Mouse (Mus musculus) heart, postnatal 4 days (tissue): ENCODE results near the gene Nav3. TPM values are rescaled to one million over a fixed set of nuclear protein-coding genes. Genes with fewer than 3 reads are reported as not detected.

Experiments
- DNase-seq: peaks from one replicate; pipeline ENCODE4 v3.0.0; 2021
- total RNA-seq, 2 experiments: library from RNA; stranded (reverse); gene quantifications; 2 replicates each; pipeline ENCODE4 v1.2.3; 2021

Gene Nav3
- total RNA-seq, 2 experiments from 2014 or later, result 9.6 to 16.4 TPM

DNA sequence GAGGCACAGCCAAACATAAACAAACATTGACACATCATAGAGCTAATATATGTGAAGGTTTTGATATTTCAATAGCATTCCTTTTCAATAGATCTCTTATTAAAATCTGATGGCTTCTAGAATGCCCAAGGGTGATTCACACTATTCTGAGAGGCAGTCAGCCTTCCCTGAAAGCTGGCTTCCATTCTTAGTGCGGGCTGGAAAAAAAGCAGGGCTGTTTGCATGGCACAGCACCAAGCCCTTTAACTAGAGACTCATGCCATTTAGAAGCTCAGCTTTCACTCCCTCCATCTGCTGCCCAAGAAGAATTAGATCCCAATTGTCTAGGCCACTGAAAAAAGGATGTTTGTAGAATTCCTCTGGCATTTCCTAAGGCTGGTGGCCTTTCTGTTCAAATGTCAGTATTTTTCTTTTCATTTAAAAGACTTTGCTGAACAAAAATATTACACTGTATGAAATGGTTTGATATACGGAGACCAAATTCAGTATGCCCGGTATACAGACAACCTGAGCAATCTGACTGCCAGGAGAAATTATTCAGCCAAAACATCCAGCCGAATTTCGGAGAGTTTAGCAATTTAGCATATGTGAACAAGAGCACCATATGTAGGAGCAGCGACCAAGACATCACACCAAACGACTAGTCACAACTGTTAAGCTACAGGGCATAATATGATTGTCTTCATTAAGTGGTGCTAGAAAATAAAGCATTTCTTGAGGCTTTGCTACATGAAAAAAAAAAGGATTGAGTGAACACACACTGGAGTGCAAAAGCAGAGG, 263.8 kb downstream of the Nav3 start:
- peak; percentile 24 for DNase-seq

DNA sequence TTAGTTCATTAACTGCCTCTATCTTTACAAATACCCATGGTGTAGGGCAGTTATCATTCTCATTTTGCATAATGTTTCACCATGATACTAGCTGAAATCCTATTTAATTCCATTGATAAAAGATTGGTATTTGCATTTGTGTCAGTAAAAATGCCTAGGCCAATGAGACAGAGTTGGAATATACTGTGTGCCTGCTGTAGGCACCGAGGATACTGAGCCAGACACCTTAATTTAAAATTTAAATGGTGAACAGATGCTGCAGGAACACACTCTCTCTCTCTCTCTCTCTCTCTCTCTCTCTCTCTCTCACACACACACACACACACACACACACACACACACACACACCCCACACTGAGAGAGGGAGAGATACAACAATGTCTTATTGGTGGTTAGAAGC, 269.8 kb downstream of the Nav3 start:
- DNase-seq, result no peak

DNA sequence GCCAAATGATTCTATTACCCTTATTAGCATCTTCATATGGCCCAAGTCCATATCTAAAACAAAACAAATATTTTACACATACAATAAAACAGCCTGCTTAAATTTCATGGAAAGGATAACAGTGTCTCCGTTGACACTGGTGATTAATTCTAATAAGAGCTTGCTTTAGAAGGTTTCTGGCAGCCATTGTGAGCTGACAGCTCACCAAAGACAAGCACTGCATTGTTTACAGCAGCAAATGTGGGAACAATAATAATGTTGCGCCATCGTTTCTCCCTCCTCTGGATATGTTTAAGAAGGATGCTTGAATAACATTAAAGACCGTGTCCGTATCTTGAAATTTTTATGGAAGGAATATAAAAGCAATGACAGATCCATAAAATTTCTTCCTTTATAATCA, 280.1 kb downstream of the Nav3 start:
- no peak for DNase-seq

DNA sequence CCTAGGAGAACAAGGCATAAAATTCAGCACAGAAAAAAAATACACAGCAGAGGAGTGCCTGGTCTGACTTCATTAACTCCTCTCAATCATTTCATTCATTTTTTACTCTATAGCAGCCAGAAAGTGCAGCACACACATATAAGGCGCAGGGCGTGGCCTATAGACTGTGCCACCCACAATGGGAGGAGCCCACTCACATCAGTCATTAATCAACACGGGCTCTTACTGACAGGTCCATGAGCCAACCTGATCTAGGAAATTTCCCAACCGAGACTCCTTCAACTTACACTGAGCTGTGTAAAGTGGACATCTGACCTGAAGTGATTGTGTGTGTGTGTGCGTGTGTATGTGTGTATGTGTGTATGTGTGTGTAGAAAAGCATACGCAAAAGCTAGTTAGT, 286.6 kb downstream of the Nav3 start:
- DNase-seq, result no peak

DNA sequence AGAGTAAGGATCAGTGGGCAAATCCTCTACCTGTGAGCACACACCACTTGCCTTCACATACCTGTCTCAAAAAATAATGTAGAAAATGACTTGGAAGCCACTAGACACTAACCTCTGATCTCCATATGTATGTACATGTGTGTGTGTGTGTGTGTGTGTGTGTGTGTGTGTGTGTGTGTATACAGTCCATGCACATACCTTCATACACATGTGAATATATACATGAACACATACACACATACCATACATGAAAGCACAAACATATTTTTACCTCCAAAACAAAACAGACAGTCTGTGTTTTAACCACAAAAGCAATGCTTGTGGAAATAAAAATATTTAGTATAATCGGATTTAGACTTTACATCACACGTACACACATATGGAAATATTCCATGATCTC, 287.1 kb downstream of the Nav3 start:
- DNase-seq, result no peak

DNA sequence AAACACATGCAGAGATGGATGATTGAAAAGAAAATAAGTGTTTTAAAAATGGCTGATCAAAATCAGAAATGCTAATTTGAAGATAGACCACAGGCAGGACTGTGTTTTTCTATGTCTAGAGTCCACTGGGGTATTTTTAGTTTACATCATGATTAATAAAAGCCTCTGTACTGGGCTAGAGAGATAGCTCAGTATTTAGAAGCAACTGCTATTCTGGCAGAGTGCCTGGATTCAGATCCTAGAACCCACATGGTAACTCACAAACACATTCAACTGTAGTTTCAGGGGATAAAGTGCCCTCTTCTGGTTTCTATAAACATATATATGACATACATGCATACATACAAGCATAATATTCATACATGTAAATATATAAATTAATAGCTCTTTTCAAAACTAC, 293.4 kb downstream of the Nav3 start:
- no peak for DNase-seq

DNA sequence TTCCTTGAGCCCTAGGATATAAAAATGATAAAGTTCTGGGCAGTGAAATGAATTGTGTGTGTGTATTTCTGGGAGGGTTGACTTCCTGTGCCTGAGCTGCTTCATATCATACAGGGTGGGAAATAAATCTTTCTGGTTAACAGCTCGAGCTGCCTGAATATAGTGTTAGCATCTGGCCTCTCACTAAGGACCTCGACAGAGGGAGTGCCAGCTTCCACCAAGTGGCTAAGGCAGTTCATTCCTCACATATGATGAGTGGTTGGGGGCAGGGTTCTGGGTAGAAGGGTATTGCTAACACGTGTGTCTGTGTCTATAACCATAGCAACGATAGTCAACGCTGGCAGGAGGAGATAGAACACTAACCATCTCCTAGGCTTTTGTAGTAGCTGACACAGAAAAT, 295.1 kb downstream of the Nav3 start:
- DNase-seq, result no peak

DNA sequence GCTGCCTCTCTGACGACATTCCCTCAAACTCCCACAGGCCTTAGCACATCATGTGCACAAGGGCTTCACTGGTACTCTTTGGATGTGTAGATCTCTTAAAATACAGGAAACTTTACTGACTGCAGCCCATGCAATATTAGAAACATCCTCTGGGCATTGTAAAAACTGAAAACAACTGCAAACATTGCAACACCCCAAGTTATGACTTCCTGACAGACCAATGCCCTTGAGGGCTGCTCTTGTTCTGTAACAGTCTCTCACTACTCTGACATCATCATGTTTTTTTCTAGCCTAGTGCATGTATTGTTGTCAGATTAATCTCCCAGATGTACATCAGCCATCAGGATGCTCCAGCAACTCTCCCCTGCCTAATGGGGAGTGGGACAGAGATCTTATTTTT, 296.5 kb downstream of the Nav3 start:
- DNase-seq, result no peak

DNA sequence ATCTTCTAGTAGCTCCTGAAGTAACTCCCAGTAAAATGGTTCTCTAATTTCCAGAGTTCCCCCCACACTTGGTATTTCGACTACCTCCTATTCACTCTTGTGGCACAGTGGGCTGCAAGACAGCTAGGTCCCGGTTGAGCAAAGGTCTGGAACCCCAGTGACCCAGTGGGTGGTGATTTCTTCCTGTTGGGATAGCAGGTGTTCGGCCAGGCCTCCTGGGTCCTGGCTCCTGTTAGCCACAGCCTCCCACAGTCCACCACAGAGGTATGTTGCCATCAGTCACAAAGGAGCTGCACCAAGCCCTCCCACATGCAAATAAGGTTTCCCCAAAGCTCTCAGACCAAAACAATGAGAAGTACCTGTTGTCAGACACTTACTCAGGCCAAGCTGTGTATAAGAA, 297.9 kb downstream of the Nav3 start:
- DNase-seq, result no peak

DNA sequence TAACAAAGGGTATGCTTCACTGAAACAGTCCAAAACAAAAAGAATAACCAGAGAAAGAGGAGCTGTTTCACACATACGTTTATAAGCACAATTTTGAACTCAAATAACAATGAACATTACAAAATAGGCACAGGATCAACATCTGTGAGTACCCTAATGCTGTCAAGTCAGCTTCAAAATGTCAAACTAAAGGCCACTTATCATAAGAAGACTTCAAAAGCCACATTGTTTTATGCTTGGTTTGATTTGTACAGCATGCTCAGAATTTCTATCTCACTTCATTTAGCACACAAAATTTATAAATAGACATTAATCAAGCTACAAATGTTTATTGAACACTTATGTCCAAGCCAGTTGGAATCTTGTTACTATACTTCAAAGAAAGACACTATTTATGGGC, 299.6 kb downstream of the Nav3 start:
- no peak for DNase-seq

DNA sequence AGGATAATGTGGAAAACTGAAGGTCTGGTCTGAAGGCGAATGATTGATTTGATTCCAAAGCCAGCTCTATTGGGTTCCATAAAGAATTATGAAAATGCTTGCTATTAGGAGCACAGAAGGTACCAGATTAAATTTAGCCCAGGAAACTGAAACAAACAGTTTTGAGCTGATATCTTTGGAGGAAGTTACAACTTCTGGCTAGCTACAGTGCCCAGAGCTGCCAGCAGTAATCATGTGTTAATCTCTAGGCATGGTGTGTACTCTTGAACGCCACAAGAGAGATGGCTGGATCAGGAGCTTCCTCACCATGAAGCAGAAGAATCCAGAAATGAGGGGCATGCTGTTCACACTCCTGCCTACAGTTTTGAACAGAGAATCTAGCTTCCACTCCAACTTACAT, 300.5 kb downstream of the Nav3 start:
- DNase-seq, result no peak

DNA sequence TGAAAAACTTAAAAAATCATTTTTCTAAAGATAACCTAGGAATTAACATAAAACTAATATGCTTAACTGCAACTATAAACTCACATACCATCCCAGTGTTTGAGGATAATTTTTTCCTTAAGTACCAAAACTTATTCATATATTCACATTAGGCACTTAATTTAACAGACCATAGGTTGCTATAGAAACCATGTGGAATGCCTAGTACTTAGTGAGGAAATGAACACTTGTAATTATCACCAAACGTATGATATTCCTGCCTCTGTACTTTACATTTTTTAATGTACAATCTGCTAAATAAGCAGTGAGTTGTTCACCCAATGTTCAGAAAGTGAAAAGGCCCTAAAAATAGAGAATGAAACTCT, 301.1 kb downstream of the Nav3 start:
- DNase-seq, result no peak

DNA sequence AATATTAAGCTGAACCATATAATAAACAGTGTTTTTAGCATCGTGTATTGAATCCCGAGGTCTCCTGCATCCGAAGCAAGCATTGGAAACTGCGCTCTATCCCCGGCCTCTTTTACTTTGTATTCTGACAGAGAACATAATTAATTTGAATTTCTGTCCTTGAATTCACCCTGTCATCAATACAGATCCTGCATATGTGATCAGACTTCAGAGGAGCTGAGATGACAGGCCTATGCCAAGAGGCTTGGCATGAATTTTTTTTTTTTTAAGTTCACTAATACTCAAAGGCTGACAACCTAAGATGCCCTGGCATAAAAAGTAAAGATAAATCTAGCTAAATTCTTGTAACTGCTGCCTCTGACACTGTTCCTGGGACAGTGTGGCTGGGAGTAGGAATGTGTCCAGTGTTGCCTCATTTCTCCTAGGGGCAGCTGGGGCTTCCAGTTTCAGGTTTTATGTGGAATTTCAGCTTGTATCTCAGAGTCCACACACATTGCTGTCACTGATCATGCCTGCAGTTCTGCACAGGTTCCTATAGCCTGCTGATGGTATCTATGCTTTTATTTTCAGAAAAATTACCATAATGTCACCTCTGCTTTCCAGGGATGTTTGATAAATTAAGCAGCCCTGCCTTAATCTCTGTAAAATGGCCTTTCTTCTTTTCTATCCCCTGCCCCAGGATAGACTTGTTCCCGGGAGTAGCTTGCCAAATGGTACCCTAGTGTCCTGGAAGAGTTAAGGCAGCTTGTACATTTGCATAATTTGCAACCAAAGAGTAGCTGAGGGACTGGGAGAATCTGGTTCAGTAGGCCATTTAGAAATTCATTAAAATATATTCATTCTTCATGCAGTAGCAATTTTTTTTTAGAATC, 301.8 kb downstream of the Nav3 start:
- DNase-seq, result no peak

DNA sequence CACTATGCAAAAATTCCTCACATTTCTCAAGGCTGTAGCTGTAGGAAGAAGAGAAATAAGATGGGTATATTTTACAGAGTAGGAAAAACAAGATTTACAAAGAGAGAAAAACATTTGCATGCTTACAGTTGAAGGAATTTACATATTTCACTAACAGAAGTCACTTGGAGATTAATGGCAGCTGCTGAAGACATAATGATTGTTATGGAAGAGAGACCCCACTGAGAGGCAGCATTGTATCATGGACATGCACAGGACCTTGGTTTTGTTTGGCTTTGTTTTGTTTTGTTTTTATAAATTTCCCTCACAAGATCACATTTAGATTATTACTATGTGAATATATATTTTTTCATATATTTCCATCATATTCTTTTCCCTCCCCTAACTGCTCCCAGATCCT, 335.4 kb downstream of the Nav3 start:
- DNase-seq, result no peak

DNA sequence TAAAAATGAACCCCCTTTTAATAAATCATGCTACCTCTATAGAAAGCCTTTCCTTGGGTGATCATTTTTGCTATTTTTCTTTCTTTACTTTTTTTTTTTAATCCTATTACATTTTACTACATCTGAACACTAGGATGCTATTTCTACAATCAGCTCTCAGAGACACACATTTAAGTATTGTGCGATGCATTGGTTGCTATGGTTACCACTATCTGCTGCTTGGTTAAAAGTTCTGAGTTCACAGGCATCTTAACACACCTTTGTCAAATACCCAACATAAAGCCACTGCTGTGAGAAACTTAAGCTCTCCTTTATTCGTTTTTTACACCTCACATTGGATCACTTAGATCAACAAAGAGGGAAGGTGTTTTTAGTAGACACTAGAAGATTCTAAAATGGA, 338.7 kb downstream of the Nav3 start:
- DNase-seq, result no peak

DNA sequence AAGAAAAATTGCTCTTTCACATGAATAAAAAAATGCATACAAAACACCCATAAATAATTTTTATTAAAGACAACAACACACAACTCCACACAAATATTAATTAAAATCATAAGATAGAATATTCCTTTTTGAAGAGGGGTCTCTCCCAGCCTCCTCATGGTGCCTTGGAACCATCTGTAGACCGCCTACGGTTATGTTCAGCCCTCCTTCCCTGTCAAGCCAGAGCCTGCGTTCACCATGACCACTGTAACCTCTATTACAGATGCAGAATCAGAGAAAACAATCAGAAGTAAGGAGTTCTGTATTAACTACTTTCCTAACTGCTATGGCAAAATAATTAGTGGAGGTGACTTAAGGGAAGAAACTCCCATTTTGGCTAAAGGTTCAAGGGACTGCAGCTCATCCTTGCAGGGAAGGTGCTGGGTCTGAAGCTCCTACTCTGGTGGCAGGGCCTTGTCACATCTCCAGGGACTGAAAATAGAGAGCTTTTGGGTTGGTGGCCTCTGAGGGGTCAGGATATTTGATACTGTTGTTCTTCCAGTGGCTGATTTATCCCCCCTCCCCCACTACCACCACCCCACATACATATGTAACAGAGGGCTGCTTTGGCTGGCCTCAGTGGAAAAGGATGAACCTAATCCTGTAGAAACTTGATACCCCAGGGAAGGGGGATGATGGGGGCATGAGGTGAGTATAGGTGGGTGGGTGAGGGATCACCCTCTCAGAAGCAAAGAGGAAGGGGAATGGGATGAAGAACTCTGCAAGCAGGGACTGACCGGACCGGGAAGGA, 343.1 kb downstream of the Nav3 start:
- DNase-seq, result no peak

DNA sequence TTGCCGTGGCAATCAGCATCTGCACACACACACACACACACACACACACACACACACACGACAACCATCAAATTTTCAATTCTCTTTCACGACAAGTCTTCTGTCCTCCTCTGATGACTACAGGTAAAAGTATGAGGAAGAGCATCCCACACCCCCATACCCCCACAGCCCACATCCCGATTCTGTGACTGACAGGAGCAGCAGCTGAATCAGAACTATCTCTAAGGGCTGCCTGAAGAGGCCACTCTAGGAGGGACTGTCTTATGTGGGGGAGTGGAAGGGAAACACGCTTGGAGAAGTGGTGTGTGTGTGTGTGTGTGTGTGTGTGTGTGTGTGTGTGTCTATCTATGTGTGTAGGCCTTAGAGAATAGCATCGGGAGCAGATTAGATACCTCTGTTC, 352.7 kb downstream of the Nav3 start:
- no peak for DNase-seq

DNA sequence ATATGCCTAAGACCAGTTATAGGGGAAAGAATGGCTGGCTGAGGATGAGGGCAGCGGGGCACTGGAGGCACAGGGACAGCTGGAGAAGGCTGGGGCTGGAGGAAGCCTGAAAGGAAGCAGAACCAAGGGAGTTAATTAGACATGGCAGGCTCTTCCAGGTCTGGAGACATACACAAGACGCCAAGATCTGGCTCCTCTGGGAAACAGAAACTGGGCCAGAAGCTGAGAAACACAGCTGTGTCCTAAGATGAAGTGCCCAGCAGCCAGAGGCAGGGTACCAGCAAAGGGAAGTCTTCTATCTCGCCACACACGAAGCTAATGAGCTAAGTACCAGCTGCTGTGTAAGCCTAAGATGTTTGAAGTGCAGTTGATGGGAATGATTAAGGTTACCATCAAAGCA, 353.8 kb downstream of the Nav3 start:
- peak; percentile 26 for DNase-seq

DNA sequence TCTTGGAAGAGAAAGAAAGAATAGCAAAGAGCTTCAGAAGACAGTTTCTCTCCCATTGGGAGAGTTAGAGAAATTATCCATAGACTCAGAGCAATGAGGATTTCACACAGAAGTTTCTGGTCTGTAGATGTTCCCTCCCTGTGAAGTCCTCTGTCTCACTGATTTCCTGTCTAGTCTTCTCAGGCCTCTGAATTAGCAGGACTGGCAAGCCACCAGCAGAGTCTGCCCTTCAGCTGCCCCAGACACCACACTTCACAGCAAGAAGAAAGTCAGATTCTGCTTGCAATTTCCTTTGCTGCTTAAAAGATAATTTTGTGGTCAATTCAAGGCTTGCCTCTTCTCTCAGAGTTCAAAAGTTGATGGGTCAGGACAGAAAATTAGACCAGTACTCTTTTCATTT, 361.6 kb downstream of the Nav3 start:
- DNase-seq, result peak; percentile 14

DNA sequence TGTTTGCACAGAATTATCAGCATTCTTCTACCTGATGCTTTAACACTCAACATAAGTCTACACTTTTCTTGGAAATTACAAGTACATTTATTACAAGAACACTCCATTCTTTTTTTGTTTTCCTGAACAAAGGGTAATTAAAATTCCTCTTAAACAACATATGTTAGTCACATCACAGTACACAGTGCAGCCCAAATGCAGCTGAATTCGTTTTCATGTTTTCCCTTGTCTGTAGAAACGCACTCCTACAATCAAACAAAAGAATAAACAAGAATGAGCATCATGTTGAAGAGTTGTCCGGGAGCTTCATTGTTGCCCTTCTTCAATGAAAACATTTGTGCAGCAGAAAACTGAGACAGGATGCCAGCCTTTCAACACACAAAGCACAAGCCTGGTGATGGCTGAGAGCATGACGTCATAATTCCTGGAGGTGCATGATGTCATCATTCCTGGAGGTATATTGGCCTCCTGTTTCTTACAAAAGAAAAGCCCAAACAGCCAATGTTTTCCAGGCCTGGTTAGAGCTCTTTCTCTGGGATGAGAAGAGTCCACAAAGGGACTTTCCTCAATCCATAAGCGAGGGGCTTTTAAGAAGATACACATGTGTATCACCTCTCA, 367.5 kb downstream of the Nav3 start:
- DNase-seq, result peak; percentile 9

DNA sequence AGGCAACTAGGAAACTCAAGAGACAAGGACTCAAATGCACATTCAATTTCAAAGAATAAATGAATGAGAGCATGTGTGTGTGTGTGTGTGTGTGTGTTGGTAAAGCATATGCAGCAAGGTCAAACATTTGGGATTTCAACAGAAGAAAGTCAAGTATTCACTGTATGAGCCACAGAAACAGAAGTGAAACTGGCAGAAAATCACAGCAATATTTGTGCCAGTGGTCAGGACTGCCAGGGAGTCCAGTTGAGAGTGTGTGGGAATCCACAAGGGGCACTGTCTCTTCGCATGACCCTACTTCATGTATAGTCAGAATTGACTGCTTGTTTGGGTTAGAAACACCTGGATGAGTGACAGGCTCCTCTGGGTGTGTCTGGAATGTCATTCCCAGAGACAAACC, 370.1 kb downstream of the Nav3 start:
- no peak for DNase-seq

DNA sequence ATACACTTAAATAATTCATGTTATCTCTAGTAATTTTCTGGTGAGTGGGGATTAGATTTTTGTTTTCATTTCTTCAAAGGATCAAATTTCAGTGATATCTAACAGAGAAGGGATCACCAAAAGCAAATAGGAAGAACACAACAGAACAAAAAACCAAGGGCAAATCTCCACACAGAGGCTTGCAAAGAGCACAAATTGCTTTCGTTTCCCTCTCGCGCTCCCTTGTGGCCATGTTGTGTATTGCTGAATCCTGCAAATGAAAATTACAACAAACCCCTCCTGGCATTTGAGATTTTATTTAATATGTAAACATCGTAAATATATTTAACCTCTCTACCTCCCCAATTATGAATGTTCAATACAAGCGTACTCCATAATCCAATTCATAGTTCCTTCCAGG, 370.8 kb downstream of the Nav3 start:
- DNase-seq, result peak; percentile 77

DNA sequence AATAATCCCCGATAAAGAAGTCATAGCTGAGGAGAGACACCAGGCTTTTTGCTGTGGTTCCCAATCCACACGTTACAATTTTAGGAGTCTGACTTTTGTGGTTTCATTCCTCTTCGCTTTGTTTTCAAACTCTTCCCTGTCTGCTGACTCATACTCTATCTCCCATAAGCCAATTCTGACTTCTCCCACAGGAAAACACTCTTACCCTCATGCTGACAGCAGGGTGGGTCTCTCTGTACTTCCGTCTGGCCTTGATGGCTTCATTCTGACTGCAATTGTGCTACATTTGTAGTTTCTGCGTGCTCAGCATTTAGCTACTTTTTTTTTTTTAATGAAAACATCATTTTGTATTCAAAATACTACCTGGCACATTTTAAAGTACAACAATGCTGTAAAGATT, 379.4 kb downstream of the Nav3 start:
- no peak for DNase-seq
